Mouse (Mus musculus): Measurements from ENCODE around the gene Htr2c. TPM values are rescaled to one million over a fixed set of nuclear protein-coding genes. Genes with fewer than 3 reads are reported as not detected.

Htr2c gene
- polyA plus RNA-seq, 1 experiment from 2014 or later = 4.1 TPM

DNA sequence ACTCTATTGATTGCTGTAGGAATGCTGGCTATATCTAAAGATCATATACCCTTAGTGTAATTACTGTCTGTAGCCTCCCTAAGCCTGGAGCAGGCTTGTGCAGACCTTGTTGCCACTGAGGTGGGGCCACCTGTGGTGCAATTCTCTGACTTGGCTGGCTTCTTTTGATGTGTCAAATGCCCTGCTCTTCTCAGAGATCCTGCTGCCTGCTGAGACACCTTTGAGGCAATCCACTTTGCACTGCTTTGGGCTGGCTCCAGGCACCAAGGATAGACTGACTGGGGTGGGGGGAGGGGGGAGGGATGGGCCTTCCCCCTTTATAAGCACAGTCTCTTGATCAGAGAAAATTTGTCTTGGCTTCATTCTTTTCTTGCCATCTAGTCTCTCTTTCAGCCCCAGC is 252.9 kb downstream of the Htr2c start:
- no peaks in the 10 kb centered on the region for H3K4me1 ChIP-seq
- no peak overlapping the region for H3K27ac ChIP-seq (replicated peaks)
- no peaks in the 10 kb centered on the region for H3K36me3 ChIP-seq
- H3K27me3 ChIP-seq (replicated peaks) = no peaks in the 10 kb centered on the region
- no peak overlapping the region for H3K4me3 ChIP-seq (replicated peaks)
- ATAC-seq (ENCODE audit: low FRiP score) = no peak
- no peak overlapping the region for H3K9ac ChIP-seq (replicated peaks)
- H3K9me3 ChIP-seq (replicated peaks) = no peaks in the 10 kb centered on the region
- H3K4me2 ChIP-seq = no peak overlapping the region

GRCm38 (mm10) chrX:147217382-147218013 is 255.2 kb downstream of the Htr2c start:
- Histone ChIP-seq H3K9ac (replicated peaks) (no peak overlapping the region), H3K27ac (replicated peaks) (no peak overlapping the region), H3K4me3 (replicated peaks) (no peak overlapping the region), H3K4me2 (no peak overlapping the region), H3K4me1 (no peaks in the 10 kb centered on the region), H3K9me3 (replicated peaks) (no peaks in the 10 kb centered on the region), H3K36me3 (no peaks in the 10 kb centered on the region), H3K27me3 (replicated peaks) (no peaks in the 10 kb centered on the region)
- 79% methylated on average over 3 of the region's 3 CpGs for WGBS
- ATAC-seq (ENCODE audit: low FRiP score) = no peak

- Histone ChIP-seq H3K4me1 (no peaks in the 10 kb centered on the region), H3K27ac (replicated peaks) (no peak overlapping the region), H3K4me3 (replicated peaks) (no peak overlapping the region), H3K9me3 (replicated peaks) (no peaks in the 10 kb centered on the region), H3K27me3 (replicated peaks) (no peaks in the 10 kb centered on the region), H3K4me2 (no peak overlapping the region), H3K36me3 (no peaks in the 10 kb centered on the region), H3K9ac (replicated peaks) (no peak overlapping the region)
- no peak for ATAC-seq (ENCODE audit: low FRiP score)
- 87% methylated on average over 2 of the region's 2 CpGs for WGBS
These were observed 276.7 kb downstream of the Htr2c start for GRCm38 (mm10) chrX:147238806-147239542.

MicroRNA genes within 50 kb of the gene (microRNA counts, 519-probe panel; counts per million panel counts)
- microRNA mmu-miR-448 (1,987 counts per million, percentile 42 among the panel's probes with 10 or more counts), microRNA mmu-miR-764-3p (1,342 counts per million, percentile 11 among the panel's probes with 10 or more counts), microRNA mmu-miR-764-5p (1,980 counts per million, percentile 41 among the panel's probes with 10 or more counts)

Small RNA genes lying within 50 kb of the gene (microRNA-seq; reads per million reads assigned to microRNA genes)
- gene Gm22650 (not detected), gene Gm24627 (not detected), gene Mir1264 (35.3 reads per million, percentile 39 among the genes with 10 or more reads in this experiment), gene Mir1298 (208 reads per million, percentile 63 among the genes with 10 or more reads in this experiment), gene Mir1912 (not detected), gene Mir448 (79.6 reads per million, percentile 49 among the genes with 10 or more reads in this experiment), gene Mir764 (0.69 reads per million)

All from neural tube, embryonic 15.5 days (tissue).